Mouse (Mus musculus): ENCODE measurements around the gene Snrnp25. TPM values are rescaled to one million over a fixed set of nuclear protein-coding genes. Genes with fewer than 3 reads are reported as not detected.

Gene Snrnp25
- polyA plus RNA-seq (2016; fragmentation: Nextera tagmentation; extraction: Ambion mirVana) = 118 and 120 TPM in 2 replicates

DNA sequence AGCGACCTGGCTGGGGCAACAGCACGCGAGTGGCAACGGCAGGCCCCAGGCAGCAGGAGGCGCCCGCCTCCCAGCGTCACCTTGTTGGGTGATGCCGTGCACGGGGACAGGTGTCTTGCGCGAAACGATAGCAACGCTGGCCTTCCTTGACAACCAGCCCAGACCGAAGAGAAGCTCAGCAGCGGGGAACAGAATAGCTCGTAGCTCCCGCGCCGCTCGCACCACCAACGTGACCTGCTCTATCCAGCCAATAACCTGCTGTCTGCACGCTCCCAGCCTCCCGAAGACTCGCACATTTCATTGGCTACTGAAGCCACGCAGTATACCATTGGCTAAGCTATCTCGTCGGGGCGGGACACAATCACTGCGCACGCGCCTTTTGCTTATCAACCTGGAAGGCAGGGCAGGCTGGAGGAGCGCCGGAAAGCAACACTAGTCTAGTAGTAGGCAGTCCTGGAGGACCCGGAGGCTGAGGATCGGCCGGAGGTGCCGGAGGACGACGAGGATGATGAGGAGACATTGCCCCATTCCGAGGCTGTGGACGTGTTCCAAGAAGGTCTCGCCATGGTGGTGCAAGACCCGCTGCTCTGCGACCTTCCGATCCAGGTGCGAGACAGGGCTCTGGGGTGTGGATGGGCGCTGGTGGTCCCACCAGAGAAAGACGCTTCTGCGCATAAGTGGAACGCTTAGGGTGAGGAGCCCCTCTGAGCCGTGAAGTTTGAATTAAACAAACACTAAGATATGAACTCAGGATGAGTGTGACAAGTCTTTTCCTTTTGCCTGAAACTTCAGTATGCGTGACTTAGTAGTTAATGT lies at the start of gene Snrnp25:
Snrnp25 (plus strand) TSS at position 358 of the 816 bp plus-strand sequence.
- Histone ChIP-seq H3K27ac (peak within 1 kb of the TSS; percentile 89), H3K4me3 (peak within 1 kb of the TSS; percentile 73)
- peak; percentile 96 for DNase-seq (ENCODE audit: extremely low spot score, low spot score)

DNA sequence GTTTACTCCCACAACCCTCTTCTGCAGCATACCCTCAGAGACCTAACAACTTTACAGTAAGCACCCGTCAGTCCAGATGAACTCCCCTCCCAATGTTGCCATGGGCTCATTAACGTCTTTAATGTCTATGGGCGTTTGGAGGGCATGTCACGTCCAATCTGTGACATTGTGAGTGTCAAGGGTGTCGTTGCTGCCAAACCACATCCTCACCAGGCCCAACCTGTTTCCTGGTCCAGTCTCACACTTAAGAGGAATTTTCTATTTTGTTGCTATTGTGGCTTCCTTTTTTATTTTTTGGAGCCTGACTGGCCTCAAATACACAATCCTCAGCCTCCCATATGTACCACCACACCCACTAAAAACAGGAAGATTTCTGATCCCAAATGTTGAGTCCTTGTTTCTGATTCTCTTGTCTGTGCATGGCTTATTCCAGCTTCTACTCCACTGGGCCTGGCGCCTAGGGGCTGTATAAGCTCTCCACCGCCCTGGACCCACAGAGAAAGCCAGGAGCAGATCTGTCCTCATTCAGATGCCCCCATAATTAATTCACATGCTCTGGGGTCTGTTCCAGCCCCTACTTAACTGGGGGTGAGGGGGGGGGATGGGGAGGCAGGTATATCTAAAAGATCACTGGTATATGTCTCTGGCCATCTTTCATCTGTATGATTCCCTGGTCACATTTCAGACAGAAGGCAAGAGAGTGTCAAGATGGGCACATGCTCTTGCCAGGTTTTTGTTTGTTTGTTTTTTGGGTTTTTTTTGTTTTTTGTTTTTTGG lies 48.2 kb upstream of the Snrnp25 start:
- H3K9me3 ChIP-seq = no peaks in the 10 kb centered on the region
- WGBS = 88% methylated on average over 7 of the region's 7 CpGs
- no peaks in the 10 kb centered on the region for H3K36me3 ChIP-seq (replicated peaks)
- no peak for DNase-seq (ENCODE audit: extremely low spot score, low spot score)
- H3K27ac ChIP-seq = peak overlapping the region; percentile 82
- peaks cover 31% of the 10 kb centered on the region for H3K27me3 ChIP-seq (ENCODE audit: poor library complexity, severe bottlenecking)
- peaks cover 36% of the 10 kb centered on the region for H3K4me1 ChIP-seq
- no peak overlapping the region for H3K4me3 ChIP-seq

More for the DNA sequence above, at the start of gene Snrnp25:
- Histone ChIP-seq H3K36me3 (replicated peaks) (peaks cover 35% of the 10 kb centered on the region), H3K27me3 (ENCODE audit: poor library complexity, severe bottlenecking) (peaks cover 5% of the 10 kb centered on the region; the same call in 1 of the 2 replicates), H3K9me3 (no peaks in the 10 kb centered on the region), H3K4me1 (peaks cover 22% of the 10 kb centered on the region)
- WGBS = under 1% methylated on average over 52 of the region's 52 CpGs

DNA sequence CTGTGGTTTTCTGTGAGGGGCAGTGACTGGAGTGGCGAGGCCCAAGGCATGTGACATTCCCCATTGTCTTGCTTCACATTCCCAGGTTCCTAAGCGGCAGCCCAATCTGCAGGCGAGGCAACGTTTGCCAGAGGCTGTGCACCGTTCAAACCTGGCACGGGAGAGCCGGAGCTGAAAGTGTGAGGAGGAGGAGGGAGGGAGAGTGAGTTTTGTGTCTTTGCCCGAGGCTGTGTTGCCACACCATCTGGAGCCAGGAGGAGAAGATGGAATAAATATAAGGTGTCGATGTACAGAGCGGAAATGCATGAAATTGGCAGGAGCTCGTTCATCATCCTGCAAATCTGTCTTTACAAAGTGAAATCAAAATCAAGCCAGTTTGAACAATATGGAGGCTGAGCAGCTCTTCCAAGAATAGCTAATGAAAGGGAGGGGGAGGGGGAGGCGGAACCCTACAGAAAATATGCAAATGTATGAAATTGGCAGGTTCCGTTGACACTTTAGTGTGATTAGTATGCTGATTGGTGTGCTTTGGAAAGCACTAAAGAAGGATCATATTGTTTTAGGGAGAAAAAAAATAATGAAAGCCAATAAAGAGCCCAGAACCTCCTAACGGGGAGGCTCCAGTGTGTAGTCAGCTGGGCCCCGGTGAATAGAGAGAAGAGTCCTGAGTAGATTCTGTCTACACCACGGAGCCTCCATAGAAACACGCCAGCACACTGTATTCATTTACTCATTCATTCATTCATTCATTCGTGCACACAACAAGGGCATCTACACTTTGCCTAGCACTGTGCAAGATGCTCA lies 47.2 kb upstream of the Snrnp25 start:
- H3K4me1 ChIP-seq = peaks cover 42% of the 10 kb centered on the region
- no peak overlapping the region for H3K4me3 ChIP-seq
- no peaks in the 10 kb centered on the region for H3K36me3 ChIP-seq (replicated peaks)
- peaks cover 31% of the 10 kb centered on the region for H3K27me3 ChIP-seq (ENCODE audit: poor library complexity, severe bottlenecking)
- H3K9me3 ChIP-seq = no peaks in the 10 kb centered on the region
- peak overlapping the region; percentile 82 for H3K27ac ChIP-seq
- DNase-seq (ENCODE audit: extremely low spot score, low spot score) = peak; percentile 44
- WGBS = 63% methylated on average over 18 of the region's 18 CpGs

DNA sequence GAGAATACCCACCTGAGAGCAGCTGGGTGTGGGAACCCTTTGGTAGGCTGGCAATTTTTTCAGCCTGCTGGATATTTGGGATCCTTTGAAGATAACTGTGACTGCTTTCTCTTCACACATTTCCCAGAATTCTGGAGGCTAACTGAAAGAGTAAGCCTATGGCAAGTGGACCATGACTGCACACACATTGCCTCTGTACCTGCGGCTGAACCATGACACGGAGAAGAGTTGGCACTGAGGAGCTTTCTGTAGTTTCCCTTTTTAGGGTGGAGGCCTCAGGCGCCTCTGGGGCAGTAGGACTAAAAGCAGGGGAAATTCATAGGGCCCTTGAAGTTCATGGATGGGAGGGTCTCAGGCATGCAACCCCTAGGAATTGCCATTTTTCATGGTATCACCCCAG lies 46.0 kb upstream of the Snrnp25 start:
- 91% methylated on average over 3 of the region's 3 CpGs for WGBS

DNA sequence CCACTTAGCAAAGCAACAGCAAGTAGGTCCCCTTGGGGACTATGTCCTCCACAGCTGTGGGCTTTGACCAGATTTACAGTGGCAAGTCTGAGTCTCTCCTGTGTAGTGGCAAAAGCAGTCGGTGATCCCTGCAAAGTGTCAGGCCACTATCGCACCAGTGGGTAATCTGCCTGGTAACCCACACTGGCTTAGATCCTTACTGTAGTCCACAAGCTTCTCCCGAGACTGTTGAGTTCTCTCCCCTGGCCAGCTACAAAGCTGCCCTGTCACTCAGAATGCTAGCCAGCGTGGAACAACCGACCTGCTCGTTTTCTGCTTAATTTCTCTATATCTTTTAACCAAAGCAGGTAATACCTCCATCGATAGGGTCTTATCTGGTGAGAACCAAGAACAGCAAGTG lies 44.9 kb upstream of the Snrnp25 start:
- no peak overlapping the region for H3K27ac ChIP-seq
- no peaks in the 10 kb centered on the region for H3K36me3 ChIP-seq (replicated peaks)
- no peak overlapping the region for H3K4me3 ChIP-seq
- peaks cover 42% of the 10 kb centered on the region for H3K4me1 ChIP-seq
- peaks cover 31% of the 10 kb centered on the region for H3K27me3 ChIP-seq (ENCODE audit: poor library complexity, severe bottlenecking)
- H3K9me3 ChIP-seq = 0 out of 2 replicates have a peak, but pooled peaks cover 4% of the 10 kb centered on the region
- WGBS = 81% methylated on average over 7 of the region's 7 CpGs
- no peak for DNase-seq (ENCODE audit: extremely low spot score, low spot score)

More for the DNA sequence above, 46.0 kb upstream of the Snrnp25 start:
- Histone ChIP-seq H3K36me3 (replicated peaks) (no peaks in the 10 kb centered on the region), H3K4me3 (no peak overlapping the region), H3K9me3 (no peaks in the 10 kb centered on the region), H3K4me1 (peaks cover 42% of the 10 kb centered on the region), H3K27ac (peak overlapping the region; percentile 25; the same call in 1 of the 2 replicates), H3K27me3 (ENCODE audit: poor library complexity, severe bottlenecking) (peaks cover 31% of the 10 kb centered on the region)
- no peak for DNase-seq (ENCODE audit: extremely low spot score, low spot score)

DNA sequence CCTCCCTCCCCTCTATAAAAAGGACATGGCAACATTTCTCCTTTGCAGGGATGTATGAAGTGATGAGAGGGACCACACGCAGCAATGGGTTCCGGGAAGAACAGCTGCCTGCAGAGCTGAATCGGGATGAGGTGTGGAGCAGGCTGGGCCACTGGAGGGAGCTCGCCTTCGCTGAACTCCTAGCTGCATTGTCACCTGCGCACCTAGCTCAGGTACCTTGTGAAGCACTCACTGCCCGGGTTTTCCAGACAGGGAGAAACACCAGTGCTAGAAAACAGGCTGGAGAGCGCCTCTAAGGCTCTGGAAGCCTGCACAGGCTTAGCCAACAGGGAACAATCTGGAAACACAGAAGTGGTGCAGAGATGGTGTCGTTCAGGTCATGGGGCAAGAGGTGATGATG lies 43.7 kb upstream of the Snrnp25 start:
- peaks cover 31% of the 10 kb centered on the region for H3K27me3 ChIP-seq (ENCODE audit: poor library complexity, severe bottlenecking)
- 0 out of 2 replicates have a peak, but pooled peaks cover 4% of the 10 kb centered on the region for H3K9me3 ChIP-seq
- DNase-seq (ENCODE audit: extremely low spot score, low spot score) = peak; percentile 38
- peaks cover 42% of the 10 kb centered on the region for H3K4me1 ChIP-seq
- no peaks in the 10 kb centered on the region for H3K36me3 ChIP-seq (replicated peaks)
- H3K4me3 ChIP-seq = peak overlapping the region; percentile 49
- WGBS = 5% methylated on average over 9 of the region's 9 CpGs
- H3K27ac ChIP-seq = peak overlapping the region; percentile 85

DNA sequence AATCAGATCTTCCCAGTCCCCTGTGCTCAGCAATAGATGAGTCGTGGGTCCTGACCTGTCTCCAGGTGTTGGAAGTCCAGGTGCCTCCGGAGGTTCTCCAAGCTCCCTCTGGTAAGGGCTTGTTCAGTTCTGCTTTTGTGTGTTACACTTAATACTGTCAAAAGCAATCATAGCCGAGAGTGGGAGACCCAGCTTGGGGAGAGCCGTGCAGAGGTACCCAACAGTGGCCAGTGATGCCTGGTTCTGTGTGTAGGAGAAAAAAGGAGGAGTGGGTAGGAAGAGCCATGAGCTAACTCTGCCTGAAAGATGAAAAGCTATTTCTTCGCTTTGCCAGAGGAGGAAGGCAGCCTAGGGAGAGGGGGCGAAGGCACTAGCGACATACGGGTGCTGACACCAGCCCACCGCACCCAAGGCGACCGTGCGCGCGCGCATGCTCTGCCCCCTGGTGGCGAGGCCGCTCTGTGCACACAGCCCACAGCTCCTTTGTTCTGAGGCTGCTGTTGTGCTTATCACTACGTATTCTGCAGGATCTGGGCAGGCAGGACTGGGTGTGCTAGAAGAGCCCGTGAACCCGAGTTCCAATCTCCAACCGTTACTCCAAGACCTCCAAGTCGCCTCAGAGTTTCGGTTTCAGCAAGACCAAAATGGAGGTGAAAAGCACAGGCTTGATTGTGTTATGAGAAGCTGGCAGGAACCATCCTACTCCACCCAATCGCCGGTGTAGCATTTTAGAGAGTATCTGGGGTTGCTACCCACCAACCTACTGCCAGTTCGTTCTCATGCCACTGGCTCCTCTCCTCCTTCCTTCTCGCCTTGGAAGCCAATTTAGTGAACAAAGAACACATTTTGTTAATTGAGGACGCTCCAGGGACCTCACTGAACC lies 43.1 kb upstream of the Snrnp25 start:
- 0 out of 2 replicates have a peak, but pooled peaks cover 4% of the 10 kb centered on the region for H3K9me3 ChIP-seq
- H3K27me3 ChIP-seq (ENCODE audit: poor library complexity, severe bottlenecking) = peaks cover 31% of the 10 kb centered on the region
- peak; percentile 87 for DNase-seq (ENCODE audit: extremely low spot score, low spot score)
- 15% methylated on average over 28 of the region's 28 CpGs for WGBS
- no peaks in the 10 kb centered on the region for H3K36me3 ChIP-seq (replicated peaks)
- peak overlapping the region; percentile 85 for H3K27ac ChIP-seq
- H3K4me3 ChIP-seq = peak overlapping the region; percentile 49
- H3K4me1 ChIP-seq = peaks cover 41% of the 10 kb centered on the region

DNA sequence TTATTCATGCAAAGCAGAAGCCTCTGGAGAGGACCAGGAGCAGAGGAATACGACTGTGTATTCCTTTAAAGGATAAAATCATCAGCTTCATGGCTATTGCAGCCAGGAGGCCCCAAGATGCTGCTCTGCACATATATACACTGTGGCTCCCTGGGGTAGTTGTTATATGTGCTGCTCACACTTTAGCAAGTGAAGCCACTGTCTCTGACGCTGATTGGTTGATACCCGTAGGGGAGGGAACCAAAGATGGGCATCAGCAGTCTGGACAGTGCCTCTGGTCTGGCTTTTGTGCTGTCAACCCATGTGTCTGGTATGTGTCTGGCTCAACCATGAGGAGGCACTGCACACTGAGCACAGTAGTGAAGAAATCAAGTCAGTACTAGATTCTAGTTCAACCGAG lies 38.5 kb upstream of the Snrnp25 start:
- 78% methylated on average over 4 of the region's 4 CpGs for WGBS
- peaks cover 3% of the 10 kb centered on the region for H3K27me3 ChIP-seq (ENCODE audit: poor library complexity, severe bottlenecking)
- peaks cover 9% of the 10 kb centered on the region for H3K4me1 ChIP-seq
- 0 out of 2 replicates have a peak, but pooled peaks cover 4% of the 10 kb centered on the region for H3K9me3 ChIP-seq
- no peak for DNase-seq (ENCODE audit: extremely low spot score, low spot score)
- H3K4me3 ChIP-seq = no peak overlapping the region
- no peaks in the 10 kb centered on the region for H3K36me3 ChIP-seq (replicated peaks)
- no peak overlapping the region for H3K27ac ChIP-seq

DNA sequence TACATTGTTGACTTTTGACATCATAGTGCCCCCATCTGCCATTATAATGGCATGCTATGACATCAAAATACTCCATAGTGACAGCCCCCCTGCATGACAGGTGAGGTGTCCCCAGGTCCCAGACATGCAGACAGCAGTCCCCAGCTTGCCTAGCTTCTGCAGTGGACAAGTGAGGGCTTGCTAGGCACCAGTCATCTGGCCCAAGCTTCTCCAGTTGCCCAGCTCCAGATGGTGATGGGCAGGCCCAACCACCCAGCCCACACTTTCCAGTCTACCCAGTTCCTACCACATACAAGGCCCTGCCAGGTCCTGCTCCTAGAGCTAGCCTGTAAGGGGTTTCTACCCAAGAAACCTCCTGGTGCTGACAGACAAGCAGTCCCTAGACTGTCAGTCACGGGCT lies 26.7 kb upstream of the Snrnp25 start:
- H3K27me3 ChIP-seq (ENCODE audit: poor library complexity, severe bottlenecking) = 0 out of 2 replicates have a peak, but pooled peaks cover 9% of the 10 kb centered on the region
- DNase-seq (ENCODE audit: extremely low spot score, low spot score) = no peak
- peaks cover 6% of the 10 kb centered on the region; the same call in 1 of the 2 replicates for H3K9me3 ChIP-seq
- H3K27ac ChIP-seq = no peak overlapping the region
- H3K36me3 ChIP-seq (replicated peaks) = no peaks in the 10 kb centered on the region
- H3K4me1 ChIP-seq = no peaks in the 10 kb centered on the region
- 86% methylated on average over 1 of the region's 1 CpGs for WGBS
- H3K4me3 ChIP-seq = no peak overlapping the region

DNA sequence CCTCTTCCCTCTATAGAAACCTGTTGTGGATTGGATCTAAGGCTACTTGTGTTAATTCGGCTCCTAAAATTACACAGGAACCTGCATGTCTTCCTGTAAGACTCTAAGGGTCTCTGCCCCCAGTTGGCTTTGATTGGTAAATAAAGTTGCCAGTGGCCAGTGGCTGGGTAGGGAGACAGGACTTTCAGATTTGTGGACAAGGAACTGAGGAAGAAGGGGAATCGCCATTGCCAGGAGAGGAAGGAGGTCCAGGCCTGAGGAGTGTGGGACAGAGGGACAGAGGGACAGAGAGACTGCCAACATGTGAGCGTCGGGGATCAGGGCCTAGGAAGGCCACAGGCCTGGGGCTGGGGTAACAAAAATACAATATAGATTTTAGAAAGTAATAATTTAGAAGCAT lies 24.0 kb upstream of the Snrnp25 start:
- Histone ChIP-seq H3K36me3 (replicated peaks) (no peaks in the 10 kb centered on the region), H3K9me3 (peaks cover 6% of the 10 kb centered on the region; the same call in 1 of the 2 replicates), H3K27me3 (ENCODE audit: poor library complexity, severe bottlenecking) (0 out of 2 replicates have a peak, but pooled peaks cover 9% of the 10 kb centered on the region), H3K27ac (no peak overlapping the region), H3K4me3 (no peak overlapping the region), H3K4me1 (no peaks in the 10 kb centered on the region)
- DNase-seq (ENCODE audit: extremely low spot score, low spot score) = no peak
- WGBS = 80% methylated on average over 4 of the region's 4 CpGs
